Mouse (Mus musculus) embryonic fibroblast, embryonic 13.5 days (primary cell): Measurements from ENCODE around the gene Lrrc8c. TPM values are rescaled to one million over a fixed set of nuclear protein-coding genes. Genes with fewer than 3 reads are reported as not detected.
A peak's percentile ranks its signal among the peaks of the same experiment; 100 is the strongest.

ENCODE experiments used
- H3K27ac ChIP-seq: 2 replicates; pipeline ENCODE4 v1.5.1; 2012; ENCODE audit warnings: low read length, control low read depth, inconsistent platforms; ENCODE audit not compliant: insufficient read depth
- H3K4me1 ChIP-seq: 2 replicates; pipeline ENCODE4 v1.6.1; 2011; ENCODE audit warnings: low read length; ENCODE audit not compliant: control insufficient read depth, insufficient read depth
- H3K4me3 ChIP-seq: 2 replicates; pipeline ENCODE4 v1.5.1; 2011; ENCODE audit warnings: mild to moderate bottlenecking, control low read depth, low read length; ENCODE audit not compliant: insufficient read depth
- CTCF ChIP-seq: IDR thresholded peaks from 2 replicates; pipeline ENCODE4 v1.5.1; 2011; ENCODE audit warnings: mild to moderate bottlenecking, control low read depth, low read length, moderate library complexity, borderline replicate concordance; ENCODE audit not compliant: insufficient read depth
- POLR2A ChIP-seq: IDR thresholded peaks from 2 replicates; pipeline ENCODE4 v1.6.1; 2011; ENCODE audit warnings: low read depth, mild to moderate bottlenecking, control low read depth, low read length, moderate library complexity
- polyA plus RNA-seq: library from polyadenylated mRNA; stranded (reverse); fragments of >200 nt; gene quantifications from 2 replicates; pipeline ENCODE4 v1.2.4, GENCODE M21; 2011; ENCODE audit warnings: low read depth; ENCODE audit not compliant: missing spikeins, insufficient read length

Lrrc8c gene
- polyA plus RNA-seq, 1 experiment = 47.1 TPM

DNA sequence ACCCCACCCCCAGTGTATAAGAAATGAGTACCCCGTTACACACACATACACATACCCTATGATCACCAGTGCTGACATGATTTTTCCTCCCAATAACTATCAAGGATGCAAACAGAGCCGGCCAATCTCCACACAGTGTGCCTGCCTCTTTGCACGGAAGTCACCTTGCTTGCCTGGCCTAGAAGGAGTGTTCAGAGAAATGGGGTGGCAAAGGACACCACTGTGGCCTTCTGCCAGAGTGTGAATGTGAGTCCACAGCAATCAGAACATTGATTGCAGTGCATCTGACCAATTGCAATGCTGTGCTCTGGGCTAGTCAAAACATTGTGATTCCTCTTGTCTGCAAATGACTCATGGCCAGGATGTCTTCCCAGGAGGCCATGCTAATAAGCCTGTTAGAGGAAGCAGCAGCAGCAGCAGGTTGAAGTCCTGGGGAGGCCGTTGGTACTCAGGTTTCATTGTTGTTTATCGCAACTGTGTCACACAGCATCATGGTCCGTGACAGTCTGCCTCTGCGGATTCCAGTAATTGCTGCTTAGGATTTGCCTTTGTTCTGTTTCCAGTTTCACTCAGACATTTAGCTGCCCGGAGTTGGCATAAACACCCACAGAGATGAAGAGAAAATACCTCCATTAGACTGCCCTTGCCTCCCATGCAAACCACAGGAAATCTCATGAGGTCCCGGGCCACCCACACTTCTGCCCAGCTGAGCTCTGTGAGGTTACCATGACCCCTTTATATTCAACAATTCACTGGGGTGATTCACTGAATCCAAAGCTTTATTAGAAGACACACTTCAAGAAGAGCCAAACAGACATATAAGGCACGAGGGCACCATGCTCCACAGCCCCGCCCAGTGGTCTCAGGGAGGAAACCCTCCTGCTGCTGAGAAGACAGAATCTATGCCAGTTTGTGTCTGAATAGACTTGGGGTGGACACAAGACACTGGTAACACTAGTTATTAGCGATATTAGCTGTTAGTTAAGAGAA is 18.8 kb upstream of the Lrrc8c start:
- Histone ChIP-seq H3K4me1 (peaks cover 3% of the 10 kb centered on the region), H3K27ac (peak overlapping the region; percentile 1; the same call in 1 of the 2 replicates), H3K4me3 (no peak overlapping the region)
- TF ChIP-seq POLR2A (no peak), CTCF (0 out of 2 replicates have a peak, but pooled peaks have one; percentile 6)

DNA sequence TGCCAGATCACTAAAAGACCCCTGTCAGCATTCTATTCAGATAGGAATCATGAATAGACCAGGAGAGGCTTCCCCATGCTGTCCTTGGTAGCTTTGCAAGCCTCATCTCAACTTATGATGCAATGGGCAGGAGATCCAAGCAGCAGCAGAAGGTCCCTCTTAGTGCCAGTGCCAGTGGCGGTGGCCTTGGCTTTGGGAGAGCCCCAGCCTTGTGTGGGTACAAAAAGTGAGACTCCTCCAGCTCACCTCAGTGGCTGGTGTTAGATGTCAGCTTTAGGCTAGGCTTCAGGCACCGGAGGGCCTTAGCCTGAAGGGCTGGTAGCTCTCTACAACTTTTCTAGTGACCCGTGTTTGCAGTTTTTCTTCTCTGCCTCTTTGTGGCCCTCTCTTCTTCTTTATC is 18.1 kb upstream of the Lrrc8c start:
- H3K4me1 ChIP-seq = peaks cover 3% of the 10 kb centered on the region
- no peak for TF ChIP-seq CTCF
- no peak overlapping the region for H3K27ac ChIP-seq
- H3K4me3 ChIP-seq = no peak overlapping the region

DNA sequence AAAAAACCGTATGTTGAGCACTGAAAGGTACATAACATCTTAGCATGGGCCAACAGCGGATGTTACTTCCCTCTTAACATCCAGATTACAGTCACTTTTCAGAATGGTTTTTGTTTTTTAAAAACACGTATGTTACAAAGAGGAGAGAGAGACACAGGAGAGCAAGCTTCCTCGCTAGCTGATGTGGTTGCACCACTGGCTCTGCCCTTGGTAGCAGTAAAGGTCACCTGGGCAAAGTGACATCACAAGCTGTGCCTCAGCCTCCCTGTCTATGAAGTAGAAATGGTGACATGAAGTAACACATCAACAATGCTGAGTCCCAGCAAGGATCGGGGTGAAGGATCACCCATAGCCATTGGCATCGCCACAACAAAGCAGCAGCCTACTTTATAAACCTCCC is 10.4 kb upstream of the Lrrc8c start:
- Histone ChIP-seq H3K4me1 (no peaks in the 10 kb centered on the region), H3K27ac (no peak overlapping the region), H3K4me3 (no peak overlapping the region)
- TF ChIP-seq CTCF = no peak
- no peak for TF ChIP-seq POLR2A

DNA sequence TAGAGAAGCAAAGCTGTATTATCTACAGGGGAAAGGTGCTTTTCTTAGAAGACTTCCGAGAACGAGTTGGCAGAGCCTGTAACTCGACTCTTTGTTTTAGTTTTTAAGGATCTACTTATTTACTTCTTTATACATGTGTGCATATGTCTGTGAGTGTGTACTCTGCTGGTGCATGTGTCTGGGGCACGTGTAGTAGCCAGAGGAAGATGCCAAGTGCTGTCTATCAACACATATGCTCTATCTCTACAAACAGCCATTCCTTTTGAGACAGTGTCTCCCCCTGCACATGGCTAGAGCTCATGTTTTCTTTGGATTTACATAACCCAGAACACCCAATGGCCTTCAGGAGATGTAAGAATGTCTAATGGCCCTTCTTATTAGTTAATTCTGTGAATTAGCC is 6.9 kb upstream of the Lrrc8c start:
- H3K4me3 ChIP-seq = no peak overlapping the region
- H3K4me1 ChIP-seq = peaks cover 2% of the 10 kb centered on the region; the same call in 1 of the 2 replicates
- H3K27ac ChIP-seq = no peak overlapping the region
- TF ChIP-seq POLR2A = no peak
- no peak for TF ChIP-seq CTCF

DNA sequence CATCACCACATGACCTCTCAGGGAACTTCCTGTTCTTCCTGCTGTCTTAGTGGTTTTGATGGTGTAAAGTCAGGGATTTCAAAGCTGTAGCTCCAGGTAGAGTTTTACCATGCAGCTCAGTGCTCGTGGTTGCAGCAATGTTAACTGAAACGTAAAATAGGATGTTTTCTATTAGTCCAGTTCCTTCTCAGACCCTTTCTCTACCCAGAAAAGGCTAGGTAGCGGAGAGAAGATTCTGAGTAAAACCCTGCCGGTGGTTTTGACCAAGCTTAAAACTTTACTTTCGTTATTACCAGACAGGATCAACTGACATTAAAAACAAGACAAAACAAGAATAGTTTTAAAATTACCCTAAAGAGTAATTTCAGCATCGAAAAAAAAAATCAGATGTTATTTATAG is 3.7 kb upstream of the Lrrc8c start:
- no peak overlapping the region for H3K4me3 ChIP-seq
- peaks cover 2% of the 10 kb centered on the region; the same call in 1 of the 2 replicates for H3K4me1 ChIP-seq
- no peak overlapping the region for H3K27ac ChIP-seq
- TF ChIP-seq CTCF (no peak), POLR2A (no peak)

DNA sequence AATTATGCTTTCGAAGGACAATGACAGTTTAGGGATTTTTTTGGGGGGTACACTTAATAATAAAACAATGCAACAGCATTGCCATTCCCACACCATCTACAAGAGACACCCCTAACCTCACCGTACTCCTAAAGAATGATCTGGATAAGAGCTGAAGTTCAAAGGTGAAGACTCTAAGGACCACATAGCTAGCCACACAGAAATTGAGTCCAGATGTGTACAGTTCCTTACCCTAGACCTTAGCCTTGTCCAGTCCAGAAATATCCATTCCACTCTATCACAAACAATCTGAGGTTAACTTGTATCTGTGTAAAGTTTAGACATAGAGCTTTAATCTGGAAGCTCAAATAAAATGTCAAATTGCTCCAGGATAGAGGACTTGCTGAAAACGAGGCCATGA is 2.9 kb upstream of the Lrrc8c start:
- no peak for TF ChIP-seq CTCF
- no peak for TF ChIP-seq POLR2A
- Histone ChIP-seq H3K4me1 (peaks cover 2% of the 10 kb centered on the region; the same call in 1 of the 2 replicates), H3K4me3 (no peak overlapping the region), H3K27ac (no peak overlapping the region)

DNA sequence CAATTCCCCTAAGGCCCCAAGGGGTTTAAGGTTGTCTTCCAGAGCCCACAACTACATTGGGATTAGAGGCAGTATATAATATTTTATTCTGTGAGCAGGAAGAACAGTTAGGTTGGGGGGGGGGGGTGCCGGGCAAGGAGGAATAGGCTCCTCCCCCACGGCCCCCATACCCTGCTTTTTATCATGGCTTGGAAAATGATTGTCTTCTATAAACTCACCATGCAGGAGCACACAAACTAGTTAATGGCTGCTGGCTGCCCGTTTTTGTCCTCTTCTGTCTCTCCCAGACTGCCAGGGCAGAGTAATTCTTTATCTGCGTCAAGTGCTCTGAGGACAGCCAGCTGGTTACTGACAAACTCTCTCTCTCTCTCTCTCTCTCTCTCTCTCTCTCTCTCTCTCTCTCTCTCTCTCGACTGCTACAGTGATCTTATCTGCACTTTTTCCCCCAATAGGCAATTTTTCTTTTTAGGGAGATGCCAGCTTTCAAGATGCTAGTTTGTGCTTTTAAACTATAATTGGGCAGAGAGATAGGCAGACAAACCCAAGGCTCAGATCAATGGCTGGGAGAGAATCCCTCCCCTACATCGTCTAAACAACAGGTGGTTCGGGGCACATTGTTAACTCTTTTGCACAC is 1.1 kb upstream of the Lrrc8c start:
- Histone ChIP-seq H3K27ac (no peak overlapping the region), H3K4me1 (peaks cover 6% of the 10 kb centered on the region), H3K4me3 (peak overlapping the region; percentile 78; the same call in 1 of the 2 replicates)
- TF ChIP-seq CTCF (no peak), POLR2A (no peak)

DNA sequence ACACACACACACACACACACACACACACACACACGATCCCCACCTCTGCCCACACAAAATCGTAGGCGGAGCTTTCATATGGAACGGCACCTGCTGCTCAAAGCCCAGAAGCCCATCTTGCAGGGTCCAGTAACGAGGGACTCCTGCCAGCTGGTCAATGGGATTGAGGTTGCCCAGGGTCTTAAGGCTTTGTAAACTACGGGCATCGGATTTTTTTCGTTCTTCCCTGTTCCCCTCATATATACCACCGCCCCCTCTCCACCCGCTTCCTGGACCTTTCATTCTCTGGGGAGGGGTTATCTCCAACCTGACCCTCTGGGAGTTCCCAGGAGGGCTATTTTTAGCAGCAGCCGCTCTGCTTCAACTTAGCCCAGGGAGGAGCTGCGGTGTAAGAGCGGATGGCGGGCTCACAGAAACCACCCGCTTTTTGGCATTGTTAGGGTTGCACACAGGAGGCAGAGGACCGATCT is 527 bp upstream of the Lrrc8c start:
- Histone ChIP-seq H3K4me1 (peaks cover 10% of the 10 kb centered on the region), H3K4me3 (peak overlapping the region; percentile 78), H3K27ac (no peak overlapping the region)
- TF ChIP-seq POLR2A (no peak), CTCF (no peak)

DNA sequence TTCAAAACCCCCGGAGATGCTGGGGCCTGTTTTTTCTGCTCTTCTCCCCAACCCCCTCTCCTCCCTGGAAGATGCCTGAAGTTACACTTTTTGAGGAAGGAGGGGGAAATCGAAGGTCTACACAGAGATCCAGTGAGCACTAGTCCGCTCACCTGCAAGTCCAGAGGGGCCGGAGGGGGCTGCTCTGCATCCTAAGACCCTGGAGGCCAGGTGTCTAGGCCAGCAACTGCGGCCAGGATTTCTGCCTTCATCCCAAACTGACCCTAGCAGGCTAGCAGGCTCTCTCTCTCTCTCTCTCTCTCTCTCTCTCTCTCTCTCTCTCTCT is 750 bp downstream of the Lrrc8c start:
- H3K4me1 ChIP-seq = peaks cover 18% of the 10 kb centered on the region
- H3K4me3 ChIP-seq = peak overlapping the region; percentile 87
- peak overlapping the region; percentile 5; the same call in 1 of the 2 replicates for H3K27ac ChIP-seq
- TF ChIP-seq CTCF = no peak
- no peak for TF ChIP-seq POLR2A
